Mouse (Mus musculus): ENCODE measurements around the gene Abce1. TPM values are rescaled to one million over a fixed set of nuclear protein-coding genes. Genes with fewer than 3 reads are reported as not detected.

The Abce1 gene
- polyA plus RNA-seq, 1 experiment from 2014 or later, result 94.9 TPM

DNA sequence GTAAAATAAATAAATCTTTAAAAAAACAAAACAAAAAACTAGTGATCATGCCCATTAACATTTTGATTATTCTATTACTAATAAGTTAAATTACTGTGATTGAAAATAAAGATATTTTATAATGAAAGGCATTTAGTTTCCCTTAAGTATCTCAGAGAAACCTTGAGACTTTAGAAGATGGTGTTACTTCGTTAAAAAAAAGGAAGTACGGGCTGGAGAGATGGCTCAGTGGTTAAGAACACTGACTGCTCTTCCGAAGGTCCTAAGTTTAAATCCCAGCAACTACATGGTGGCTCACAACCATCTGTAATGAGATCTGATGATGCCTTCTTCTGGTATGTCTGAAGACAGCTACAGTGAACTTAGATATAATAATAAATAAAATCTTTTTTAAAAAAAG is 74.3 kb downstream of the Abce1 start:
- H3K27me3 ChIP-seq (ENCODE audit: control insufficient read depth, insufficient read depth, low read depth, low read length), result no peaks in the 10 kb centered on the region
- no peak overlapping the region for H3K4me2 ChIP-seq (ENCODE audit: low read depth, low read length)
- no peaks in the 10 kb centered on the region for H3K36me3 ChIP-seq (ENCODE audit: control insufficient read depth, insufficient read depth, low read length)
- no peak for ATAC-seq (ENCODE audit: low read depth)
- H3K4me1 ChIP-seq (replicated peaks; ENCODE audit: control insufficient read depth, insufficient read depth, low read length), result peaks cover 16% of the 10 kb centered on the region
- no peak overlapping the region for H3K27ac ChIP-seq (ENCODE audit: low read length)
- H3K4me3 ChIP-seq (ENCODE audit: low read length), result no peak overlapping the region
- H3K9me3 ChIP-seq (ENCODE audit: control insufficient read depth, low read length), result 0 out of 2 replicates have a peak, but pooled peaks cover 3% of the 10 kb centered on the region
- WGBS, result 82% methylated on average over 3 of the region's 3 CpGs
- no peak overlapping the region for H3K9ac ChIP-seq (ENCODE audit: low read length)

DNA sequence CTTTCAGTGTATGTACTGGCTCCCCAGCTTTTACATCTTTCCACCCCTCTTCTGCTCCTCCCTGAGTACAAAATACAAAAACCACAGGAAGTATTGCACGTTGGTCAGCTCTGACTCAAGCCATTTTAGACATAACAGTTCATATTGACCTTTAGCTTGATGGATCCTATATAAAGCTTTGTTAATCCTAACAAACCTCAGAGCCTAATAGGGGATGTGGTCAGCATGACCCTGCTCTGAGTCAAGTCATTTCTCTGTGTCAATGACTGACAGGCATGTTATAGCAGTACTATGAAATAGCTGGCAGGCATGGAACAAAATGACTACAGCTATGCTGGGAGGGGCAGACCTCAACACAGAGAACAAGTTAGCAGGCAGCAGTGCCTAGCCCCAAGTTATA is 75.4 kb downstream of the Abce1 start:
- ATAC-seq (ENCODE audit: low read depth), result no peak
- WGBS, result 48% methylated on average over 1 of the region's 1 CpGs
- Histone ChIP-seq H3K27ac (ENCODE audit: low read length) (no peak overlapping the region), H3K9me3 (ENCODE audit: control insufficient read depth, low read length) (0 out of 2 replicates have a peak, but pooled peaks cover 3% of the 10 kb centered on the region), H3K4me2 (ENCODE audit: low read depth, low read length) (no peak overlapping the region), H3K36me3 (ENCODE audit: control insufficient read depth, insufficient read depth, low read length) (no peaks in the 10 kb centered on the region), H3K4me1 (replicated peaks; ENCODE audit: control insufficient read depth, insufficient read depth, low read length) (peaks cover 6% of the 10 kb centered on the region), H3K27me3 (ENCODE audit: control insufficient read depth, insufficient read depth, low read depth, low read length) (no peaks in the 10 kb centered on the region), H3K4me3 (ENCODE audit: low read length) (no peak overlapping the region), H3K9ac (ENCODE audit: low read length) (no peak overlapping the region)

DNA sequence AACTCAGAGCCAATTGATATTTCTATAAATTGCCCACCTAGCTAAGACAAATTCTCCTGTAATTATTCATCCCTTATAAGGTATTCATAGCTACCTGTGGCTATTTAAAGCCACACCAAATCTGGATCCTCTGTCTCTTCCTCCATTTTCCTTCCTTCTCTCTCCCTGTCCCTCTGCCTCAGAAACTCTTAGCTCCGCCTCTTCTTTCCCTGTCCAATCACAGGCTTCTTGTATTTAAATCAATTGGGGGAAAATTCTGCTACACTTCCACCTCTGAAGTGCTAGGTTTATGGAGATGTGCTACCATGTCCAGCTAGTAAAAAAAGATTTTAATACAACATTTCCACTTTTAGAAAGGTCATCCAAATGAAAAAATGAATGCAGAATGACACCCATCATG is 76.0 kb downstream of the Abce1 start:
- no peak for ATAC-seq (ENCODE audit: low read depth)
- H3K27ac ChIP-seq (ENCODE audit: low read length), result no peak overlapping the region
- no peak overlapping the region for H3K9ac ChIP-seq (ENCODE audit: low read length)
- 0 out of 2 replicates have a peak, but pooled peaks cover 2% of the 10 kb centered on the region for H3K4me1 ChIP-seq (replicated peaks; ENCODE audit: control insufficient read depth, insufficient read depth, low read length)
- WGBS, result 90% methylated on average over 1 of the region's 1 CpGs
- no peaks in the 10 kb centered on the region for H3K36me3 ChIP-seq (ENCODE audit: control insufficient read depth, insufficient read depth, low read length)
- H3K4me3 ChIP-seq (ENCODE audit: low read length), result no peak overlapping the region
- H3K4me2 ChIP-seq (ENCODE audit: low read depth, low read length), result no peak overlapping the region
- H3K27me3 ChIP-seq (ENCODE audit: control insufficient read depth, insufficient read depth, low read depth, low read length), result no peaks in the 10 kb centered on the region
- 0 out of 2 replicates have a peak, but pooled peaks cover 3% of the 10 kb centered on the region for H3K9me3 ChIP-seq (ENCODE audit: control insufficient read depth, low read length)

Other genes with a start within 250 kb of the Abce1 start
- 13.4 and 14.3 TPM in 2 replicates for gene Otud4, start 72.1 kb downstream of the Abce1 start, polyA plus RNA-seq (2015; fragmentation: Nextera tagmentation; extraction: Ambion mirVana)
- gene Anapc10, start 80 bp upstream of the Abce1 start, polyA plus RNA-seq (2015; fragmentation: Nextera tagmentation; extraction: Ambion mirVana), result 40.1 and 40.2 TPM in 2 replicates

Data from lung, embryonic 16.5 days (tissue).